Mouse (Mus musculus) c-Kit-positive CD71-negative TER-119-negative erythroid progenitor cells, embryonic 14.5 days (primary cell): ENCODE measurements around the gene Stfa1.
"Not testable (repeated sequence)": the region's sequence is repeated elsewhere in the genome, so short reads cannot be mapped to it uniquely, and the experiment has no call there.

Experiments
- DNase-seq: peaks from one replicate; pipeline ENCODE4 v3.0.0-alpha.2; 2013; ENCODE audit warnings: low read depth

The Stfa1 gene

GRCm38 (mm10) chr16:36276796-36277195 lies at the start of gene Stfa1:
Stfa1 (plus strand) TSS chr16:36276951.
- not testable (repeated sequence) for DNase-seq

DNA sequence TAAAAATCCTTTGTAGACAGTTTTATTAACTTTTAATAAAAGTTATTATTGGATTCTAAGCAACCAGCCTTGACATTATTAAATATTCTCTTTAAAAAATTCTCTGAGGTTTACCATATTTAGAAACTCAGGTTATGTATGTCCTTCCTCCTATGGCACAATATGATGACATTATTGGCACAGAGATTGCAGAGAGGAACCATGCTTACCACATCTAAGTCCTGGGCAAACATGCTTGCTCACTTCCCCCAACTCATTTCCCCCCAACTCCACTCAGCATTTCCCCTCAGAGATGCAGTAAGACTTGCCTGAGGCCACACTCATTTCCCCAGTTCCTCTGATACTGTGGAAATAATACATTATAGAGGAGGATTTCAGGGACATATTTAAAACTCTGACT lies 16.2 kb upstream of the Stfa1 start:
- not testable (repeated sequence) for DNase-seq

- DNase-seq = no peak
Observed at GRCm38 (mm10) chr16:36289140-36289539, 12.4 kb downstream of the Stfa1 start.

DNA sequence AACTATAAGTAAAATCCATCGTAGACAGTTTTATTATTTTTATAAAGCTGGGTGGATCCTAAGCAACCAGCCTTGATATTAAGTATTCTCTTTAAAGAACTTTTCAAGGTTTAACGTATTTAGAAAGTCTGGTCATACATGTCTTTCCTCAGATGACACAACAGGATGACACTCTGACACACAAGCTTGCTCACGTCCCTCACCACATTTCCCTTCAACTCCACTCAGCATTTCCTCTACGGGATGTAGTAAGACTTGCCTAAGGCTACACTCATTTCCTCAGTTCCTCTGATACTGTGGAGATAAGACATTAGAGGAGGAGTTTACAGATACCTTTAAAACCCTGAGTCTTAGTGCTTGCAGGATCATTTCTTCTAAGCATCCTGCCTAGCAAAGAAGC lies 30.9 kb downstream of the Stfa1 start:
- DNase-seq = no peak

GRCm38 (mm10) chr16:36316111-36316510 lies 39.4 kb downstream of the Stfa1 start:
- not testable (repeated sequence) for DNase-seq

GRCm38 (mm10) chr16:36319286-36319685 lies 42.5 kb downstream of the Stfa1 start:
- DNase-seq = no peak

- no peak for DNase-seq
Observed at GRCm38 (mm10) chr16:36334232-36334631, 57.5 kb downstream of the Stfa1 start, which contains the start of gene BC117090. BC117090 (minus strand) TSS chr16:36334332.
